Mouse (Mus musculus) ES-E14 (cell line): ENCODE results near the gene Fga.

Experiments used
- CHD2 ChIP-seq: IDR thresholded peaks from 2 replicates; pipeline ENCODE4 v1.6.1; 2014; ENCODE audit warnings: mild to moderate bottlenecking, low read depth, low read length, inconsistent platforms
- HCFC1 ChIP-seq: IDR thresholded peaks from 2 replicates; pipeline ENCODE4 v1.6.1; 2012; ENCODE audit warnings: low read length, inconsistent platforms, borderline replicate concordance; ENCODE audit not compliant: insufficient read depth
- MAFK ChIP-seq: IDR thresholded peaks from 2 replicates; pipeline ENCODE4 v1.6.1; 2014; ENCODE audit warnings: mild to moderate bottlenecking, low read depth, low read length, inconsistent platforms; ENCODE audit not compliant: insufficient read depth
- ZNF384 ChIP-seq: IDR thresholded peaks from 2 replicates; pipeline ENCODE4 v1.6.1; 2012; ENCODE audit warnings: low read depth, low read length, inconsistent platforms

- TF ChIP-seq CHD2 (no peak), MAFK (no peak), HCFC1 (no peak), ZNF384 (no peak)
Measured at GRCm38 (mm10) chr3:83007557-83007956, 18.3 kb upstream of the Fga start, which contains the start of gene Fgg.
